Mouse (Mus musculus) urinary bladder, adult 2 months (tissue): ENCODE measurements around the gene Gm27179. TPM values are rescaled to one million over a fixed set of nuclear protein-coding genes. Genes with fewer than 3 reads are reported as not detected.
"Not testable (repeated sequence)": the region's sequence is repeated elsewhere in the genome, so short reads cannot be mapped to it uniquely, and the experiment has no call there.

Experiments
- DNase-seq: peaks from one replicate; pipeline ENCODE4 v3.0.0; 2022; ENCODE audit warnings: low spot score
- polyA plus RNA-seq: library from polyadenylated mRNA; depleted of rRNA; stranded (reverse); fragments of >200 nt; gene quantifications from 2 replicates; pipeline ENCODE4 v1.2.3, GENCODE M21; 2012; rRNA removed

Gene Gm27179
- not detected in 2 replicates for polyA plus RNA-seq

- not testable (repeated sequence) for DNase-seq
Observed at GRCm38 (mm10) chr14:69512449-69512848, at the start of gene Gm27179. Gene Gm27179, minus strand, starts transcription at chr14:69512549.

- not testable (repeated sequence) for DNase-seq
Observed at GRCm38 (mm10) chr14:69557550-69557949, 45.2 kb upstream of the Gm27179 start.

GRCm38 (mm10) chr14:69556820-69557219 lies 44.5 kb upstream of the Gm27179 start:
- DNase-seq: not testable (repeated sequence)

- DNase-seq: not testable (repeated sequence)
Observed at GRCm38 (mm10) chr14:69555110-69555831, 42.9 kb upstream of the Gm27179 start, which contains the start of gene Entpd4b. Gene Entpd4b, plus strand, starts transcription at chr14:69555424.

GRCm38 (mm10) chr14:69547310-69547709 lies 35.0 kb upstream of the Gm27179 start:
- DNase-seq: not testable (repeated sequence)

- DNase-seq: not testable (repeated sequence)
Observed at GRCm38 (mm10) chr14:69545052-69545451, 32.7 kb upstream of the Gm27179 start.

GRCm38 (mm10) chr14:69544033-69544432 lies 31.7 kb upstream of the Gm27179 start:
- DNase-seq: not testable (repeated sequence)

- DNase-seq: not testable (repeated sequence)
Observed at GRCm38 (mm10) chr14:69542695-69543094, 30.3 kb upstream of the Gm27179 start.

GRCm38 (mm10) chr14:69540113-69540512 lies 27.8 kb upstream of the Gm27179 start:
- not testable (repeated sequence) for DNase-seq

- DNase-seq: not testable (repeated sequence)
Observed at GRCm38 (mm10) chr14:69536539-69536938, 24.2 kb upstream of the Gm27179 start.

- DNase-seq: not testable (repeated sequence)
Observed at GRCm38 (mm10) chr14:69526202-69526601, 13.9 kb upstream of the Gm27179 start.

- DNase-seq: not testable (repeated sequence)
Observed at GRCm38 (mm10) chr14:69523001-69523400, 10.7 kb upstream of the Gm27179 start.

GRCm38 (mm10) chr14:69520810-69521209 lies 8.5 kb upstream of the Gm27179 start:
- DNase-seq: not testable (repeated sequence)

- not testable (repeated sequence) for DNase-seq
Observed at GRCm38 (mm10) chr14:69507000-69507399, 5.3 kb downstream of the Gm27179 start.

GRCm38 (mm10) chr14:69503174-69503573 lies 9.2 kb downstream of the Gm27179 start, which contains the start of gene Gm16867:
Gene Gm16867, minus strand, starts transcription at chr14:69503362.
- not testable (repeated sequence) for DNase-seq

- DNase-seq: not testable (repeated sequence)
Observed at GRCm38 (mm10) chr14:69502440-69503150, 9.8 kb downstream of the Gm27179 start.

GRCm38 (mm10) chr14:69496259-69496658 lies 16.1 kb downstream of the Gm27179 start:
- DNase-seq: not testable (repeated sequence)

- DNase-seq: not testable (repeated sequence)
Observed at GRCm38 (mm10) chr14:69494946-69495345, 17.4 kb downstream of the Gm27179 start.

GRCm38 (mm10) chr14:69494522-69494921 lies 17.8 kb downstream of the Gm27179 start:
- not testable (repeated sequence) for DNase-seq

- not testable (repeated sequence) for DNase-seq
Observed at GRCm38 (mm10) chr14:69488001-69488400, 24.3 kb downstream of the Gm27179 start.

- not testable (repeated sequence) for DNase-seq
Observed at GRCm38 (mm10) chr14:69485466-69486135, 26.7 kb downstream of the Gm27179 start.
